Mouse (Mus musculus): ENCODE data around the gene Mrpl46. TPM values are rescaled to one million over a fixed set of nuclear protein-coding genes. Genes with fewer than 3 reads are reported as not detected.

Gene Mrpl46
- polyA plus RNA-seq, 1 experiment = 22.3 TPM

DNA sequence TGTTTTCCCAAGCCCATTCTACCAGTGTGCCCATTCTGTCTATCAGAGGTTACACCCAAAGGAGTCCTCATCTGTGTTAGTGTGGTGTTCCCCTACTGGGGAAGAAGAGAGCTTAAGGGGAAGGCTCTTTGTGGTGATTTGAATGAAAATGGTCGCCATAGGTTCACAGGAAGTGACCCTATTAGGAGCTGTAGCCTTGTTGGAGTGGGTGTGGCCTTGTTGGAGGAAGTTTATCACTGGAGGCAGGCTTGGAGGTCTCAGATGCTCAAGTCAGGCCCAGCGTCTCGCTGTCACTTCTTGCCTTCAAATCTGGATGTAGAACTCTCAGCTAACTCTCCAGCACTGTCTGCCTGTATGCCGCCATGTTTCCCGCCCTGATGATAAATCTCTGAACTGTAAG, 12.4 kb downstream of the Mrpl46 start:
- TF ChIP-seq SRF (IDR thresholded peaks at IDR 0.05; ENCODE audit: control insufficient read depth, insufficient read length, low read depth) = no peak
- TF ChIP-seq TCF12 (IDR thresholded peaks at IDR 0.05; ENCODE audit: insufficient read depth, poor library complexity, severe bottlenecking) = no peak
- no peak for TF ChIP-seq MYOG (IDR thresholded peaks at IDR 0.05; ENCODE audit: control insufficient read depth in 1 of 3, insufficient read depth in 1 of 3, insufficient read length in 2 of 3, low read depth in 2 of 3)
- Histone ChIP-seq H3ac (ENCODE audit: control insufficient read depth, insufficient read length) (no peak overlapping the region), H3K79me2 (ENCODE audit: control insufficient read depth, insufficient read depth) (no peaks in the 10 kb centered on the region), H3K36me3 (ENCODE audit: control insufficient read depth, insufficient read depth) (peaks cover 10% of the 10 kb centered on the region), H3K27me3 (ENCODE audit: control insufficient read depth, insufficient read depth, insufficient read length) (no peaks in the 10 kb centered on the region), H3K4me2 (ENCODE audit: low read depth) (no peak overlapping the region), H3K4me3 (no peak overlapping the region)

- no peak overlapping the region for H3K4me2 ChIP-seq (ENCODE audit: low read depth)
- TF ChIP-seq REST (IDR thresholded peaks at IDR 0.05; ENCODE audit: insufficient read depth, insufficient read length) = no peak
- no peak for TF ChIP-seq POLR2A (IDR thresholded peaks at IDR 0.05; ENCODE audit: insufficient read length, low read depth)
- no peak for TF ChIP-seq MAX (IDR thresholded peaks at IDR 0.05; ENCODE audit: low read depth)
- no peak for TF ChIP-seq TCF12 (IDR thresholded peaks at IDR 0.05; ENCODE audit: insufficient read depth, poor library complexity, severe bottlenecking)
- no peak for TF ChIP-seq SRF (IDR thresholded peaks at IDR 0.05; ENCODE audit: control insufficient read depth, insufficient read length, low read depth)
- no peak for TF ChIP-seq TCF3 (IDR thresholded peaks at IDR 0.05; ENCODE audit: insufficient read length, low read depth)
- no peak for TF ChIP-seq MYOD1 (IDR thresholded peaks at IDR 0.05; ENCODE audit: control insufficient read depth in 1 of 3, insufficient read length in 2 of 3, low read depth in 2 of 3)
- TF ChIP-seq POLR2AphosphoS2 (IDR thresholded peaks at IDR 0.05; ENCODE audit: insufficient read length, low read depth) = no peak
- TF ChIP-seq MYOG (IDR thresholded peaks at IDR 0.05; ENCODE audit: control insufficient read depth in 1 of 3, insufficient read depth in 1 of 3, insufficient read length in 2 of 3, low read depth in 2 of 3) = no peak
- no peak for TF ChIP-seq E2F4 (IDR thresholded peaks at IDR 0.05; ENCODE audit: insufficient read depth)
- no peak for TF ChIP-seq USF1 (IDR thresholded peaks at IDR 0.05; ENCODE audit: low read depth)
- no peaks in the 10 kb centered on the region for H3K27me3 ChIP-seq (ENCODE audit: control insufficient read depth, insufficient read depth, insufficient read length)
- no peak overlapping the region for H3K4me3 ChIP-seq
- H3ac ChIP-seq (ENCODE audit: control insufficient read depth, insufficient read length) = no peak overlapping the region
- H3K36me3 ChIP-seq (ENCODE audit: control insufficient read depth, insufficient read depth) = no peaks in the 10 kb centered on the region
- H3K79me2 ChIP-seq (ENCODE audit: control insufficient read depth, insufficient read depth) = no peaks in the 10 kb centered on the region
These were observed 14.2 kb downstream of the Mrpl46 start for GRCm38 (mm10) chr7:78769075-78769652.

- Histone ChIP-seq H3K27me3 (ENCODE audit: control insufficient read depth, insufficient read depth, insufficient read length) (no peaks in the 10 kb centered on the region), H3ac (ENCODE audit: control insufficient read depth, insufficient read length) (no peak overlapping the region), H3K79me2 (ENCODE audit: control insufficient read depth, insufficient read depth) (no peaks in the 10 kb centered on the region), H3K4me3 (no peak overlapping the region), H3K36me3 (ENCODE audit: control insufficient read depth, insufficient read depth) (no peaks in the 10 kb centered on the region), H3K4me2 (ENCODE audit: low read depth) (no peak overlapping the region)
- no peak for TF ChIP-seq MYOG (IDR thresholded peaks at IDR 0.05; ENCODE audit: control insufficient read depth in 1 of 3, insufficient read depth in 1 of 3, insufficient read length in 2 of 3, low read depth in 2 of 3)
- TF ChIP-seq SRF (IDR thresholded peaks at IDR 0.05; ENCODE audit: control insufficient read depth, insufficient read length, low read depth) = no peak
- no peak for TF ChIP-seq POLR2A (IDR thresholded peaks at IDR 0.05; ENCODE audit: insufficient read length, low read depth)
- no peak for TF ChIP-seq USF1 (IDR thresholded peaks at IDR 0.05; ENCODE audit: low read depth)
- no peak for TF ChIP-seq E2F4 (IDR thresholded peaks at IDR 0.05; ENCODE audit: insufficient read depth)
- no peak for TF ChIP-seq TCF3 (IDR thresholded peaks at IDR 0.05; ENCODE audit: insufficient read length, low read depth)
- TF ChIP-seq POLR2AphosphoS2 (IDR thresholded peaks at IDR 0.05; ENCODE audit: insufficient read length, low read depth) = no peak
- no peak for TF ChIP-seq REST (IDR thresholded peaks at IDR 0.05; ENCODE audit: insufficient read depth, insufficient read length)
- TF ChIP-seq MYOD1 (IDR thresholded peaks at IDR 0.05; ENCODE audit: control insufficient read depth in 1 of 3, insufficient read length in 2 of 3, low read depth in 2 of 3) = no peak
- no peak for TF ChIP-seq CEBPB (IDR thresholded peaks at IDR 0.05; ENCODE audit: insufficient read depth, poor library complexity, severe bottlenecking)
- no peak for TF ChIP-seq MAX (IDR thresholded peaks at IDR 0.05; ENCODE audit: low read depth)
- no peak for TF ChIP-seq TCF12 (IDR thresholded peaks at IDR 0.05; ENCODE audit: insufficient read depth, poor library complexity, severe bottlenecking)
These were observed 15.3 kb downstream of the Mrpl46 start for GRCm38 (mm10) chr7:78767929-78768531.

DNA sequence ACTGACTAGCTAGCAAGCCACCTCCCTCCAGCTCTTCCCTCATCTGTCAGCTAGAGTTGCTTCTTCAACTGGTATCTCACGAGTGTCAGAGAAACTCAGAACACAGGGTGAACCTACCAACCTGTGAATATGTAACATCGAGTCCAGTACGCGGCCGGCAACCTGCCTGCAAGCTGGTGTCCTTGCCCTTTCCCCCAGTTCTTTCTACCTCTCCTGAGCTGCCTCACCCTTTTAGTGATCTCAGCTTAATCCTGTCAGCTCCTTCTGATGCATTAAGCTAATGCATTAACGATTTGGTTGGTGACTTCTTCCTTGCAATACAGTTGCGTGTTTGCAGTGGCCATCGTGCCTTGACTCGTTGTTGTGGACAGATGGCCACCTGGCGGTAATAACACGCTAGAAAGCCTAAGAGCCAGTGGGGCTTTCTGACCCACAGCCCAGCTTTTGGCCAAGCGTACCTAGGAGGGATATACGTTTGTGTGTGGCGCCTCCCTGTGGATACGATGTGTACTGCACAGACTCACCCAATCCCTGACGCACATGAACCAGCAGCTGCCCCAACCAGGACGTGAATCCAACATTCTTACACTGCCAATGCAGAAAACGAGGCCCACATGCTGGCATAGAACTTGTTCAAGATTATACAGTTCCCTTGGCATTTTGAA, 17.2 kb downstream of the Mrpl46 start:
- H3K36me3 ChIP-seq (ENCODE audit: control insufficient read depth, insufficient read depth) = no peaks in the 10 kb centered on the region
- no peak overlapping the region for H3K4me2 ChIP-seq (ENCODE audit: low read depth)
- H3ac ChIP-seq (ENCODE audit: control insufficient read depth, insufficient read length) = no peak overlapping the region
- no peaks in the 10 kb centered on the region for H3K79me2 ChIP-seq (ENCODE audit: control insufficient read depth, insufficient read depth)
- no peak for TF ChIP-seq SRF (IDR thresholded peaks at IDR 0.05; ENCODE audit: control insufficient read depth, insufficient read length, low read depth)
- TF ChIP-seq POLR2A (IDR thresholded peaks at IDR 0.05; ENCODE audit: insufficient read length, low read depth) = no peak
- TF ChIP-seq MYOD1 (IDR thresholded peaks at IDR 0.05; ENCODE audit: control insufficient read depth in 1 of 3, insufficient read length in 2 of 3, low read depth in 2 of 3) = no peak
- TF ChIP-seq POLR2AphosphoS2 (IDR thresholded peaks at IDR 0.05; ENCODE audit: insufficient read length, low read depth) = no peak
- no peak for TF ChIP-seq MYOG (IDR thresholded peaks at IDR 0.05; ENCODE audit: control insufficient read depth in 1 of 3, insufficient read depth in 1 of 3, insufficient read length in 2 of 3, low read depth in 2 of 3)
- TF ChIP-seq MAX (IDR thresholded peaks at IDR 0.05; ENCODE audit: low read depth) = no peak
- TF ChIP-seq REST (IDR thresholded peaks at IDR 0.05; ENCODE audit: insufficient read depth, insufficient read length) = no peak
- H3K4me3 ChIP-seq = no peak overlapping the region
- no peaks in the 10 kb centered on the region for H3K27me3 ChIP-seq (ENCODE audit: control insufficient read depth, insufficient read depth, insufficient read length)
